Mouse (Mus musculus) hindbrain, embryonic 11.5 days (tissue): ENCODE results near the gene Bcs1l. TPM values are rescaled to one million over a fixed set of nuclear protein-coding genes. Genes with fewer than 3 reads are reported as not detected.

Experiments used
- ATAC-seq: fragments of 200-750 bp; cut with Nextera tagmentation; 2 replicates; pipeline ENCODE4 v1.8.0; 2017; ENCODE audit warnings: mild to moderate bottlenecking, moderate TSS enrichment, moderate library complexity; ENCODE audit not compliant: low FRiP score
- DNase-seq: peaks from one replicate; pipeline ENCODE4 v3.0.0-alpha.2; 2015; ENCODE audit warnings: low spot score
- H3K27ac ChIP-seq: fragments of 300-500 bp; sonication (generic); 2 replicates; pipeline ENCODE4 v1.5.1; 2014; ENCODE audit warnings: mild to moderate bottlenecking, low read depth, low read length
- H3K27me3 ChIP-seq: fragments of 300-500 bp; sonication (generic); 2 replicates; pipeline ENCODE4 v1.6.1; 2014; ENCODE audit warnings: mild to moderate bottlenecking, low read length, moderate library complexity, mixed read lengths; ENCODE audit not compliant: control insufficient read depth, insufficient read depth
- H3K36me3 ChIP-seq: fragments of 300-500 bp; sonication (generic); 2 replicates; pipeline ENCODE4 v1.6.1; 2014; ENCODE audit warnings: mild to moderate bottlenecking, low read length, moderate library complexity, mixed read lengths; ENCODE audit not compliant: control insufficient read depth, insufficient read depth
- H3K4me1 ChIP-seq: fragments of 300-500 bp; sonication (generic); replicated peaks from 2 replicates; pipeline ENCODE4 v1.6.1; 2014; ENCODE audit warnings: low read length, mixed read lengths; ENCODE audit not compliant: control insufficient read depth, insufficient read depth
- H3K4me2 ChIP-seq: fragments of 300-500 bp; sonication (generic); replicated peaks from 2 replicates; pipeline ENCODE4 v1.6.1; 2014; ENCODE audit warnings: mild to moderate bottlenecking, low read depth, low read length
- H3K4me3 ChIP-seq: fragments of 300-500 bp; sonication (generic); 2 replicates; pipeline ENCODE4 v1.5.1; 2014; ENCODE audit warnings: low read depth, low read length
- H3K9ac ChIP-seq: fragments of 300-500 bp; sonication (generic); 2 replicates; pipeline ENCODE4 v1.6.1; 2014; ENCODE audit warnings: low read depth, low read length
- H3K9me3 ChIP-seq: fragments of 300-500 bp; sonication (generic); 2 replicates; pipeline ENCODE4 v1.6.1; 2016; ENCODE audit warnings: low read length; ENCODE audit not compliant: control insufficient read depth
- WGBS: fragments of 180-500 bp; shearing (Covaris S2); extraction: QIAGEN DNeasy Blood & Tissue Kit; methylation state at CpG from one replicate; pipeline ENCODE4 v1.1.7; 2014; 5-methylcytosine and 5-hydroxymethylcytosine counted together
- polyA plus RNA-seq: library from polyadenylated mRNA; unstranded; fragments of >200 nt; fragmentation: Nextera tagmentation; extraction: Ambion mirVana; gene quantifications from 2 replicates; pipeline ENCODE4 v1.2.1, GENCODE M21; 2014

The Bcs1l gene
- 19.8 and 20.8 TPM in 2 replicates for polyA plus RNA-seq

- Histone ChIP-seq H3K4me3 (peak within 1 kb of the TSS; percentile 85), H3K9me3 (no peaks in the 10 kb centered on the region), H3K36me3 (peaks cover 7% of the 10 kb centered on the region; the same call in 1 of the 2 replicates), H3K9ac (peak within 1 kb of the TSS; percentile 87), H3K4me2 (peak within 1 kb of the TSS; percentile 88), H3K27ac (peak within 1 kb of the TSS; percentile 51), H3K27me3 (no peaks in the 10 kb centered on the region), H3K4me1 (peaks cover 5% of the 10 kb centered on the region)
- peak; percentile 99 for DNase-seq
- WGBS: under 1% methylated on average over 46 of the region's 48 CpGs
- ATAC-seq: peak; percentile 99
Observed at GRCm38 (mm10) chr1:74587773-74588445, at the start of gene Bcs1l, which contains the start of gene Zfp142. TSS of gene Bcs1l (plus strand) at chr1:74588289. TSS of gene Zfp142 (minus strand) at chr1:74588246.

GRCm38 (mm10) chr1:74538650-74539049, 49.4 kb upstream of the Bcs1l start:
- H3K9me3 ChIP-seq: no peaks in the 10 kb centered on the region
- no peaks in the 10 kb centered on the region for H3K27me3 ChIP-seq
- no peak overlapping the region for H3K4me3 ChIP-seq
- no peak overlapping the region for H3K9ac ChIP-seq
- H3K4me1 ChIP-seq: peaks cover 2% of the 10 kb centered on the region; the same call in 1 of the 2 replicates
- no peak overlapping the region for H3K27ac ChIP-seq
- H3K36me3 ChIP-seq: no peaks in the 10 kb centered on the region
- ATAC-seq (no peak), DNase-seq (no peak)
- no peak overlapping the region for H3K4me2 ChIP-seq

- Histone ChIP-seq H3K27me3 (no peaks in the 10 kb centered on the region), H3K9ac (no peak within 1 kb of the TSS), H3K36me3 (no peaks in the 10 kb centered on the region), H3K4me2 (no peak within 1 kb of the TSS), H3K4me3 (no peak within 1 kb of the TSS), H3K9me3 (no peaks in the 10 kb centered on the region), H3K27ac (no peak within 1 kb of the TSS), H3K4me1 (peaks cover 2% of the 10 kb centered on the region; the same call in 1 of the 2 replicates)
- peak; percentile 27 for DNase-seq
- ATAC-seq: no peak
- WGBS: 10% methylated on average over 6 of the region's 6 CpGs
Observed at GRCm38 (mm10) chr1:74542451-74542961, 45.6 kb upstream of the Bcs1l start, which contains the start of gene Plcd4. TSS of gene Plcd4 (plus strand) at chr1:74542888.

GRCm38 (mm10) chr1:74544184-74544583, 43.9 kb upstream of the Bcs1l start, which contains the start of gene Usp37:
TSS of gene Usp37 (minus strand) at chr1:74544284.
- Histone ChIP-seq H3K9me3 (no peaks in the 10 kb centered on the region), H3K4me3 (no peak within 1 kb of the TSS), H3K9ac (no peak within 1 kb of the TSS), H3K4me1 (peaks cover 2% of the 10 kb centered on the region; the same call in 1 of the 2 replicates), H3K4me2 (no peak within 1 kb of the TSS), H3K27ac (no peak within 1 kb of the TSS), H3K27me3 (no peaks in the 10 kb centered on the region), H3K36me3 (no peaks in the 10 kb centered on the region)
- ATAC-seq (no peak), DNase-seq (no peak)
- WGBS: 45% methylated on average over 4 of the region's 4 CpGs

GRCm38 (mm10) chr1:74559061-74559460, 29.0 kb upstream of the Bcs1l start:
- Histone ChIP-seq H3K27me3 (no peaks in the 10 kb centered on the region), H3K4me2 (no peak overlapping the region), H3K36me3 (no peaks in the 10 kb centered on the region), H3K9ac (no peak overlapping the region), H3K27ac (no peak overlapping the region), H3K4me1 (no peaks in the 10 kb centered on the region), H3K9me3 (no peaks in the 10 kb centered on the region), H3K4me3 (no peak overlapping the region)
- WGBS: 85% methylated on average over 5 of the region's 5 CpGs
- ATAC-seq (no peak), DNase-seq (no peak)

GRCm38 (mm10) chr1:74565834-74566233, 22.3 kb upstream of the Bcs1l start:
- H3K4me2 ChIP-seq: no peak overlapping the region
- H3K27me3 ChIP-seq: no peaks in the 10 kb centered on the region
- peaks cover 15% of the 10 kb centered on the region for H3K36me3 ChIP-seq
- H3K9me3 ChIP-seq: no peaks in the 10 kb centered on the region
- H3K4me1 ChIP-seq: no peaks in the 10 kb centered on the region
- DNase-seq (no peak), ATAC-seq (no peak)
- no peak overlapping the region for H3K9ac ChIP-seq
- 78% methylated on average over 6 of the region's 6 CpGs for WGBS
- no peak overlapping the region for H3K4me3 ChIP-seq
- H3K27ac ChIP-seq: no peak overlapping the region

GRCm38 (mm10) chr1:74569739-74570719, 18.1 kb upstream of the Bcs1l start:
- Histone ChIP-seq H3K9ac (no peak overlapping the region), H3K36me3 (peaks cover 20% of the 10 kb centered on the region)

GRCm38 (mm10) chr1:74582621-74583020, 5.5 kb upstream of the Bcs1l start:
- Histone ChIP-seq H3K36me3 (no peaks in the 10 kb centered on the region), H3K9ac (no peak overlapping the region)
- no peak for ATAC-seq

More at GRCm38 (mm10) chr1:74569739-74570719, 18.1 kb upstream of the Bcs1l start:
- no peaks in the 10 kb centered on the region for H3K9me3 ChIP-seq
- no peak for ATAC-seq
- 93% methylated on average over 29 of the region's 29 CpGs for WGBS
- no peak for DNase-seq
- no peaks in the 10 kb centered on the region for H3K4me1 ChIP-seq
- no peak overlapping the region for H3K27ac ChIP-seq
- H3K4me2 ChIP-seq: no peak overlapping the region
- H3K27me3 ChIP-seq: no peaks in the 10 kb centered on the region
- H3K4me3 ChIP-seq: no peak overlapping the region

More at GRCm38 (mm10) chr1:74582621-74583020, 5.5 kb upstream of the Bcs1l start:
- no peak overlapping the region for H3K27ac ChIP-seq
- DNase-seq: no peak
- H3K4me1 ChIP-seq: peaks cover 5% of the 10 kb centered on the region
- 77% methylated on average over 3 of the region's 3 CpGs for WGBS
- no peak overlapping the region for H3K4me3 ChIP-seq
- H3K9me3 ChIP-seq: no peaks in the 10 kb centered on the region
- H3K27me3 ChIP-seq: no peaks in the 10 kb centered on the region
- H3K4me2 ChIP-seq: no peak overlapping the region
